Mouse (Mus musculus) bone marrow macrophage, adult 2 months (primary cell): ENCODE measurements around the gene Zfp451. TPM values are rescaled to one million over a fixed set of nuclear protein-coding genes. Genes with fewer than 3 reads are reported as not detected.
"Not testable (repeated sequence)": the region's sequence is repeated elsewhere in the genome, so short reads cannot be mapped to it uniquely, and the experiment has no call there.

Source experiments
- H3K27ac ChIP-seq: 2 replicates; pipeline ENCODE4 v1.5.1; 2012; ENCODE audit warnings: low read depth, low read length; ENCODE audit not compliant: insufficient read depth
- H3K4me1 ChIP-seq: 2 replicates; pipeline ENCODE4 v1.6.1; 2012; ENCODE audit warnings: low read length; ENCODE audit not compliant: control insufficient read depth, insufficient read depth
- H3K4me3 ChIP-seq: 2 replicates; pipeline ENCODE4 v1.5.1; 2012; ENCODE audit warnings: mild to moderate bottlenecking, low read length, moderate library complexity; ENCODE audit not compliant: insufficient read depth
- CTCF ChIP-seq: IDR thresholded peaks from 2 replicates; pipeline ENCODE4 v1.5.1; 2012; ENCODE audit warnings: low read depth, mild to moderate bottlenecking, low read length, moderate library complexity
- POLR2A ChIP-seq: IDR thresholded peaks from 2 replicates; pipeline ENCODE4 v1.6.1; 2012; ENCODE audit warnings: mild to moderate bottlenecking, low read depth, low read length, borderline replicate concordance
- polyA plus RNA-seq: library from polyadenylated mRNA; stranded (reverse); fragments of >200 nt; gene quantifications from 2 replicates; pipeline ENCODE4 v1.2.4, GENCODE M21; 2012; ENCODE audit not compliant: missing spikeins, insufficient read depth, insufficient read length

The Zfp451 gene
- polyA plus RNA-seq, 1 experiment: 19.9 TPM

DNA sequence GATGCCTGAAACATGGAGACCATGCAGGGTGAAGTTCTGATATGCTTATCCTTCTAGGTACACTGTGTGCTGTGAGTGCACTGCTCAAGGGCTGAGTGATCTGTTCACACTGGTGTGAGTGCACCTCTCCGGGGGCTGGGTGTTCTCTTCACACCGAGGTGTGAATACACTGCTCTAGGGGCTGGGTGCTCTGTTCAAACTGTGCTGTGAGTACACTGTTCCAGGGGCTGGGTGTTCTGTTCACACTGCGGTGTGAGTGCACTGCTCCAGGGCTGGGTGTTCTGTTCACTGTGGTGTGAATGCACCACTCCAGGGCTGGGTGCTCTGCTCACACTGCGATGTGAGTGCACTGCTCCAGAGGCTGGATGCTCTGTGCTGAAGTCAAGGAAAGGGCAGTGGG is 68.5 kb downstream of the Zfp451 start:
- H3K4me1 ChIP-seq: no peaks in the 10 kb centered on the region

DNA sequence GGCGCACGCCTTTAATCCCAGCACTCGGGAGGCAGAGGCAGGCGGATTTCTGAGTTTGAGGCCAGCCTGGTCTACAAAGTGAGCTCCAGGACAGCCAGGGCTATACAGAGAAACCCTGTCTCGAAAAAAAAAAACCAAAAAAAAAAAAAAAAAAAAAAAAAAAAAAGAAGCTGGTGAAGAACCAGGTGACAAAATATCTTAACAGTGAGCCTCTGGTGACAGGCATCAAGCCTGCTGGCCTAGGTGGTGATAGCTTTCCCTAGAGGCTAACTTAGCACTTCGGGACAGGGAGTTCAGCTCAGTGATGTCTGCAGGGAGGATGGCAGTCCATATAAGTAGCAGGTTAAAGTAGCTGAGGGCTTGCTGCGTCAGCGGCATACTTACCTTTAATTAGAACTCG is 69.6 kb downstream of the Zfp451 start:
- not testable (repeated sequence) for H3K27ac ChIP-seq, H3K4me3 ChIP-seq, H3K4me1 ChIP-seq

More for the DNA sequence above, 68.5 kb downstream of the Zfp451 start:
- Histone ChIP-seq H3K4me3 (no peak overlapping the region), H3K27ac (no peak overlapping the region)
- no peak for TF ChIP-seq CTCF

DNA sequence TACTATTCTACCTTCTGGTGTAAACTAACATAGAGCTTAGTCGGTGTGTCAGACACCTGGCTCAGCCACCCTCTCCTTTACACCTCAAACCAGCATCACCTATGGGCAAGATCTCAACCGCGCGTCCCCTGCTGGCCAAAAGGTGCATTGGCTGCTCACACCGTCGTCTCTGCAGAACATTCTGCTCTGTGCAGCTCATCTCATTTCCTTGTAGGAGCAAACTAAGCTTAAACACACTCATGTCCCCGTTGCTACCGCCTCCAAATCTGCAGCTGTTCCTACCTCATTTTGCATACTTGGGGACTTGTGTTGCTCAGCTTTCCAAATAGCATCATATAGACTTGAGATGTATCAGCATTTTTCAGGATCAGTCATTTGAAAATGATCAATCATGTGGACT is 71.5 kb downstream of the Zfp451 start:
- H3K4me1 ChIP-seq: no peaks in the 10 kb centered on the region
- H3K4me3 ChIP-seq: no peak overlapping the region
- TF ChIP-seq POLR2A (no peak), CTCF (peak; percentile 38; the same call in 1 of the 2 replicates)
- no peak overlapping the region for H3K27ac ChIP-seq

DNA sequence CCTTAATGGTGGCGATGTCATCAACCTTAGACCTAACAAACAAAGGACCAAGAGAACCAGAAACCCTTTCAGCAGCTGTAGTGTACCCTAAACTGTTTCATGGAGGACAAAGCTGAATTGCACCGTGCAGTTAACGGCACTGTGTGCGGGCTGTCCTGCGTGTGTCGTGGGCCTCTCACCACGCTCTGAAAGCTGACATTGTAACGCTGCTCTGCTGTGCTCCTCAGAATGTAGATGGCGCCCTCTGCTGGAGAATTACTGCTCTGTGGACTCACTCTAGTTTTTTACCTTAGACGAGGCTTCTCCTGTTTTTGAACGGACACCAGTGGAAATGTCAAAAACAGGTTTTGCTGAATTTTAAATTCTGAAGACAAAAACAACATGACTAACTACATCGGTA is 75.1 kb downstream of the Zfp451 start:
- TF ChIP-seq POLR2A: no peak
- TF ChIP-seq CTCF: peak; percentile 72
- Histone ChIP-seq H3K4me1 (peaks cover 7% of the 10 kb centered on the region), H3K4me3 (no peak overlapping the region), H3K27ac (no peak overlapping the region)

DNA sequence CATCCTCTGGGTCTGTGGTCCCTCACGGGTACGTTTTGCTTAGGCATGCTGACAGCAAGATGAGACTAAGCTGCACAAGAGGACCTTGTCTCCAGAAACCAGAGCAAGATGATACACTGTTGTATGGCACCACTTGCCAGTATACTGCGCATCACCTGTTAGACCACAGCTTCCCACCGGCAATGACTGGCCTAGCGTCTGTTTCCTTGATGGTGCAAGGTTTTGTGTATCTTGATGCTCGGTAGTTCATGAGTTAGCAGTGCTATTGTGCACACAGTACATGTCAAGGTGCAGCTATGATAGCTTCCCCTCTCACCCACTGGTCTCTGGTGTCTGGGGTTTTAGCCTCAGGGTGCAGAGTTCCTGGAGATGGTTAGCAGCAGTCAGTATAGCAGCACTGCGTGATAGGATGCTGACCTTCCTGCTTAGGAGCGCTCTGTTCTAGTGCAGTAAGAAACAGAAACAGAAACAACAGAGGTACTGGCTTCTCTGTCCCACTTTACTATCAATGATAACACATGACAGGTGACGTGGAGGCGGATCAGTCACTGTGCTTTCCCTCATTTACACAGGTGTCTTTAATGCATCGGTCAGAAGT is 75.6 kb downstream of the Zfp451 start:
- Histone ChIP-seq H3K4me1 (peaks cover 7% of the 10 kb centered on the region), H3K27ac (no peak overlapping the region), H3K4me3 (no peak overlapping the region)
- TF ChIP-seq POLR2A: no peak
- TF ChIP-seq CTCF: no peak

DNA sequence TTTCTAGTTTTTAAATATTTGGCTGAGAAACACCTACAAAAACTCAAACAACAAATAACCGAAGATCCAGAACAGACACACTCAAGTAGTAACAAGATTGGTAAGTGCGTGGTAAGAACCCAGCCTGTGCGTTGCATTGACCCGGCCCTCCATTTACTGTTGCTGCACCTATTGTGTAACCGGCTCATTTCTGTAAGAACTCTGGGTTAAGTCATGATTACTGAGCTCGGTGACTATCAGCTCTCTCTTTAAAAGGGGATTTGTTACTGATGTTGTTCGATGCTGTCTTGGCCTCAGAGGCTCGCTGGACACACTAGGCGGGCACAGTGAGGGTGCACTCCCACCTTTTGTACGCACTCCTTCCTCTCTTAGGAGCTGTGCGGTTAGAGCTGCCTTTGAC is 76.1 kb downstream of the Zfp451 start:
- H3K4me3 ChIP-seq: no peak overlapping the region
- no peak overlapping the region for H3K27ac ChIP-seq
- TF ChIP-seq POLR2A: no peak
- TF ChIP-seq CTCF: no peak
- peaks cover 7% of the 10 kb centered on the region for H3K4me1 ChIP-seq

DNA sequence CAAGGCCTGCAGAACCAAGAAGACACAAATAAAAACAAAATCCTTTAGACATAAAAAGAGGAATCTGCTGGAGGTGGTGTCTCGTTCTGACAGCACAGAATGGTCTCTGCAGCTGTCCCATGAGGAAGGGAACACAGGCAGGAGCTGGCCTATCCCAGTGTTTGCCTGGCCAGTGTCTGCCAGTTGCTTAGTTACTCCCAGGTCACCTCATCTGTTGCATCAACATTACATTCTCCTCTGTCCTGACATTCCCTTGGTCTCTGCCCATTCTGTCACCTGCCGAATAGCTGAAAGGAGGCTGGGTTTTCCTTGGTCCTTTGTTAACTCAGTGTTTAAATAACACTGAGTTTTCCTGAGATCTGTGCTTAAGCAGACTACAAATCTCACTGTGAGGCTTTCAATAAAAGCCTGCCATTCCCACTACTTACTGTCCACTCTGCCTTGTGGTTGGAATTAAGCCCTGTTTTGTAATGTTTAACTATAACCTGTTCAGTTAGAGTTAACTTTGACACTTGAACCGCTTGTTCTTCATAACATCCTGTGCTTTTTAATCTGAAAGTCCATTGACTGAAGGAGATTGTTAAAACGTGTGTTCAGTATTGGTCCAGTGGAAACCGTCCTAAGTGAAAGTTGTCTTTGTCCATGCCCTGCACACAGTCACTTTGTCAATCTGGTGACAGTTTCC is 80.3 kb downstream of the Zfp451 start:
- Histone ChIP-seq H3K4me3 (no peak overlapping the region), H3K4me1 (peaks cover 13% of the 10 kb centered on the region), H3K27ac (no peak overlapping the region)
- TF ChIP-seq CTCF (no peak), POLR2A (no peak)

DNA sequence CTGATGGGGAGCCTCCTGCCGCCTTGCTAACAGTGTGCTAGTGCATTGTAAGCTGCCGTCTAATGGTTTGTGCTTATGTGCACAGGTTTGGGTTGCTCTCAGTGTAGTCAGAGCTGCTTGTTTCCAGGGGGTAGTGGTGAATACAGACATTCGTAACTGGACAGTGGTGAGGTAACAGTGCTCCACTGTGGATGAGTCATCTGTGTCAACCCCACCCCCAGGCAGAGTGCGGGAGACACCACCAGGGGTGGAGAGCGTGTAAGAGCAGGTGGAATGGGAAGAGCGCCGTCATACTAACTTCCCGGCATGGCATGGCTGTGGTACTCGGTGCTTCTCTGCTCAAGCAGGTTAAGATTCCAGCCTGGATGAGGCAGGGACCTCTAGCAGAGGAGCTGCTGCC is 81.4 kb downstream of the Zfp451 start:
- TF ChIP-seq POLR2A (no peak), CTCF (no peak)

DNA sequence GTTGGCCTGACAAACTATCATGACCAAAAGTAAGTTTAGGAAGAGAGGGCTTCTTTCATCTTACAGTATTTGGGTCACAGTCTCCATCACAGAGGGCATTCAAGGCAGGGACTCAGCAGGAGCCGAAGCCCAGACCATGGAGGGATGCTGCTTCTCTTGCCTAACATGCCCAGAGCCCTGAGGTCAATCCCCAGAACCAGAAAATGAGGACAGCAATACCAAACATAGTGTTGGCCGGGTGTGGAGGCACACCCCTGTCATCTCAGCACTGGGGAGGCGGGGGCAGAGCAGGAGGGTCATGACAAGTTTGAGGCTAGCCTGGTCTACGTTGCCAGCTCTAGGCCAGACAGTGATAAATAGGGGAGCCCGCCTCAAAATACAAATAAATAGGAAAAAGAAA is 89.3 kb downstream of the Zfp451 start:
- TF ChIP-seq POLR2A (no peak), CTCF (no peak)
- Histone ChIP-seq H3K4me3 (no peak overlapping the region), H3K27ac (no peak overlapping the region), H3K4me1 (peaks cover 4% of the 10 kb centered on the region)

More for the DNA sequence above, 81.4 kb downstream of the Zfp451 start:
- Histone ChIP-seq H3K27ac (no peak overlapping the region), H3K4me3 (no peak overlapping the region), H3K4me1 (peaks cover 13% of the 10 kb centered on the region)

DNA sequence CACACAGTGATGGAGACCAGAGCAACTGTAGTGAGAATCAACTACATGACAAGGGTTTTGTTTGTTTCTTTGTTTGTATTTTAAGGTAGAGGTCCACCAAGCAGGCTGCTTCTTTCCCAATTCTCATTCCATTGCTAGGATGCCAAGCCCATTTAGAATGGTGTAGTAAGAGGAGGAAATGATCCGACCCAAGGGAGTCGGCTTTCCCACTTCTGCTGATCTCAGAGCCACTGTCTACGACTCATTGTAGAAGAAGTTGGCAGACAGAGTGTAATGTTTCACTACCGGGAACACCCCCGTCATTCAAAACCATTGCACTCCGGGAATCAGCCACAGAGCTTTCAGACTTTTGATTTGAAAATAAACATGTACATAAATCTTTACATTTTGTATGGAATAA is 89.9 kb downstream of the Zfp451 start:
- TF ChIP-seq CTCF (no peak), POLR2A (no peak)
- Histone ChIP-seq H3K4me1 (peaks cover 4% of the 10 kb centered on the region), H3K4me3 (no peak overlapping the region), H3K27ac (no peak overlapping the region)

DNA sequence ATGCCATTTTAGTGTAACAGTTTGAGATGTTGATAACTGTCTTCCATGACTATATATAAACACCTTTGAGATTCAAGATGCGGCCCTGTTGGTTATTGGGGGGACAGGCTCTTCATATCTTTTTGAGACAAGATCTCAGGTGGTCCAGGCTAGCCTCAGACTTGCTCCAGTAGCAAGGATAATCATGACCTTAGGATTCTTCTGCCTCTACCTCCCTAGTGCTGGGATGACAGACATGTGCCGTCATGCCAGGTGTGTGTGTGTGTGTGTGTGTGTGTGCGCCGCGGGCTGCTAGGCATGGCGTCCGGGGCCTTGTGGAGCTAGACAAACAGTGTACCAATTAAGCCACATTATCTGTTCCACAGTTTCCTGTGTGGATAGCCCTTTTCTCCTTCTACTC is 93.4 kb downstream of the Zfp451 start:
- TF ChIP-seq CTCF: no peak
- no peak for TF ChIP-seq POLR2A
- Histone ChIP-seq H3K4me3 (no peak overlapping the region), H3K27ac (no peak overlapping the region), H3K4me1 (peaks cover 4% of the 10 kb centered on the region)
